Mouse (Mus musculus) CH12.LX (cell line): ENCODE measurements around the gene Uvssa. TPM values are rescaled to one million over a fixed set of nuclear protein-coding genes. Genes with fewer than 3 reads are reported as not detected.

Experiments used
- DNase-seq: peaks from one replicate; pipeline ENCODE4 v3.0.0-alpha.2; 2013; ENCODE audit errors: extremely low read depth
- H3K27ac ChIP-seq: 2 replicates; pipeline ENCODE4 v1.5.1; 2012; ENCODE audit warnings: low read depth, mild to moderate bottlenecking, control low read depth, moderate library complexity; ENCODE audit not compliant: insufficient read depth
- H3K27me3 ChIP-seq: replicated peaks from 2 replicates; pipeline ENCODE3; 2012; ENCODE audit warnings: inconsistent platforms
- H3K36me3 ChIP-seq, 2 experiments: replicated peaks in 1 of 2; 2 replicates each; pipeline versions ENCODE3 to v1.6.1; 2012; ENCODE audit warnings: inconsistent platforms in 1 of 2, low read length in 1 of 2, mild to moderate bottlenecking in 1 of 2, mixed read lengths in 1 of 2, moderate library complexity in 1 of 2; ENCODE audit not compliant: control insufficient read depth in 1 of 2, insufficient read depth in 1 of 2
- H3K4me1 ChIP-seq, 2 experiments: 2 replicates each; pipeline ENCODE4 v1.6.1; 2012; ENCODE audit warnings: inconsistent platforms in 1 of 2, moderate library complexity in 1 of 2; ENCODE audit not compliant: insufficient read depth in 2 of 2, control insufficient read depth in 1 of 2
- H3K4me2 ChIP-seq: 2 replicates; pipeline ENCODE4 v1.6.1; 2012; ENCODE audit warnings: low read depth, mild to moderate bottlenecking, control low read depth; ENCODE audit not compliant: poor library complexity, insufficient read depth, severe bottlenecking
- H3K4me3 ChIP-seq, 3 experiments: fragments of 150-350 bp in 1 of 3; sonication (generic) in 1 of 3; replicated peaks in 1 of 3; 2 replicates each; pipeline versions ENCODE3 to v1.5.1; 2011 to 2012; ENCODE audit warnings: low read depth in 2 of 3, low read length in 2 of 3, mild to moderate bottlenecking in 2 of 3, moderate library complexity in 2 of 3, control low read depth in 1 of 3, improper control_type of control experiment in 1 of 3, inconsistent platforms in 1 of 3, mixed read lengths in 1 of 3; ENCODE audit not compliant: poor library complexity in 1 of 3
- H3K79me2 ChIP-seq: replicated peaks from 2 replicates; pipeline ENCODE4 v1.6.1; 2012; ENCODE audit warnings: mild to moderate bottlenecking, moderate library complexity; ENCODE audit not compliant: control insufficient read depth, poor library complexity, insufficient read depth, severe bottlenecking; ENCODE audit errors: extremely low read depth
- H3K9ac ChIP-seq: 2 replicates; pipeline ENCODE4 v1.6.1; 2012; ENCODE audit warnings: low read depth, mild to moderate bottlenecking, control low read depth, moderate library complexity; ENCODE audit not compliant: insufficient read depth
- H3K9me3 ChIP-seq: replicated peaks from 2 replicates; pipeline ENCODE3; 2012; ENCODE audit warnings: low read length, inconsistent platforms, mixed read lengths
- CHD1 ChIP-seq: IDR thresholded peaks from 2 replicates; pipeline ENCODE4 v1.6.1; 2012; ENCODE audit warnings: low read depth, low read length, improper control_type of control experiment, inconsistent platforms
- CTCF ChIP-seq, 2 experiments: IDR thresholded peaks in 1 of 2; conservative IDR thresholded peaks in 1 of 2; 2 replicates each; pipeline ENCODE4 v1.5.1; 2011 to 2012; ENCODE audit warnings: low read depth in 2 of 2, low read length in 2 of 2, improper control_type of control experiment in 1 of 2, inconsistent platforms in 1 of 2, mild to moderate bottlenecking in 1 of 2, moderate library complexity in 1 of 2
- ETS1 ChIP-seq: conservative IDR thresholded peaks from 2 replicates; pipeline ENCODE4 v1.6.1; 2012; ENCODE audit warnings: low read depth, mild to moderate bottlenecking, inconsistent platforms, low read length, improper control_type of control experiment, moderate library complexity
- HCFC1 ChIP-seq: IDR thresholded peaks from 2 replicates; pipeline ENCODE4 v1.6.1; 2012; ENCODE audit warnings: low read depth, mild to moderate bottlenecking, inconsistent platforms, low read length, improper control_type of control experiment
- IRF4 ChIP-seq: IDR thresholded peaks from 2 replicates; pipeline ENCODE4 v1.6.1; 2014; ENCODE audit warnings: low read depth, mild to moderate bottlenecking, inconsistent platforms, low read length, improper control_type of control experiment
- JUND ChIP-seq: conservative IDR thresholded peaks from 2 replicates; pipeline ENCODE4 v1.6.1; 2011; ENCODE audit warnings: low read depth, low read length, improper control_type of control experiment
- MAX ChIP-seq: IDR thresholded peaks from 2 replicates; pipeline ENCODE4 v1.6.1; 2011; ENCODE audit warnings: low read length, improper control_type of control experiment
- MAZ ChIP-seq: IDR thresholded peaks from 2 replicates; pipeline ENCODE4 v1.6.1; 2012; ENCODE audit warnings: low read depth, mild to moderate bottlenecking, inconsistent platforms, low read length, improper control_type of control experiment, moderate library complexity
- MXI1 ChIP-seq: IDR thresholded peaks from 2 replicates; pipeline ENCODE4 v1.6.1; 2011; ENCODE audit warnings: mild to moderate bottlenecking, low read depth, low read length, improper control_type of control experiment
- MYC ChIP-seq: IDR thresholded peaks from 2 replicates; pipeline ENCODE4 v1.6.1; 2011; ENCODE audit warnings: low read depth, mild to moderate bottlenecking, improper control_type of control experiment, low read length
- PAX5 ChIP-seq: IDR thresholded peaks from 2 replicates; pipeline ENCODE4 v1.6.1; 2012; ENCODE audit warnings: low read length, inconsistent platforms, mixed read lengths
- POLR2AphosphoS2 ChIP-seq: IDR thresholded peaks from 2 replicates; pipeline ENCODE4 v1.6.1; 2011; ENCODE audit warnings: low read depth, low read length, improper control_type of control experiment
- SIN3A ChIP-seq: IDR thresholded peaks from 2 replicates; pipeline ENCODE4 v1.6.1; 2012; ENCODE audit warnings: low read length, improper control_type of control experiment, inconsistent platforms
- SMC3 ChIP-seq: IDR thresholded peaks from 2 replicates; pipeline ENCODE4 v1.6.1; 2011; ENCODE audit warnings: low read depth, low read length, improper control_type of control experiment
- TCF12 ChIP-seq: IDR thresholded peaks from 2 replicates; pipeline ENCODE4 v1.6.1; 2014; ENCODE audit warnings: low read depth, mild to moderate bottlenecking, inconsistent platforms, low read length, improper control_type of control experiment
- UBTF ChIP-seq: IDR thresholded peaks from 2 replicates; pipeline ENCODE4 v1.6.1; 2012; ENCODE audit warnings: low read depth, mild to moderate bottlenecking, inconsistent platforms, low read length, improper control_type of control experiment, moderate library complexity
- ZC3H11A ChIP-seq: IDR thresholded peaks from 2 replicates; pipeline ENCODE4 v1.6.1; 2012; ENCODE audit warnings: low read depth, mild to moderate bottlenecking, inconsistent platforms, low read length, improper control_type of control experiment
- dilution Hi-C: fragments of 300-500 bp; cut with MboI; formaldehyde crosslinking; loops from 2 replicates; pipeline ENCODE4 v1.14.3; 2020; ENCODE audit warnings: low sequenced_read_pairs; ENCODE audit not compliant: extremely low pct_unique_long_range_greater_than_20kb, extremely low pct_ligation_motif_present
- in situ Hi-C: fragments of 300-500 bp; cut with MboI; formaldehyde crosslinking; loops from 3 replicates; pipeline ENCODE4 v1.14.3; 2019; ENCODE audit warnings: low sequenced_read_pairs, low pct_ligation_motif_present, low pct_unique_long_range_greater_than_20kb, mixed read lengths
- polyA plus RNA-seq: library from polyadenylated mRNA; unstranded; fragments of >175 nt; gene quantifications from 2 replicates; pipeline ENCODE4 v1.2.1, GENCODE M21; 2012; ENCODE audit warnings: low read depth; ENCODE audit not compliant: insufficient read length
- total RNA-seq, 2 experiments: library from RNA; depleted of rRNA; stranded (reverse); fragments of 300-350 nt in 1 of 2; fragments of >200 nt in 1 of 2; gene quantifications; 2 replicates each; pipeline ENCODE4 v1.2.3; 2012 to 2014

The Uvssa gene
- total and polyA plus RNA-seq, 3 experiments = 2.6 to 5.8 (median 2.9) TPM

DNA sequence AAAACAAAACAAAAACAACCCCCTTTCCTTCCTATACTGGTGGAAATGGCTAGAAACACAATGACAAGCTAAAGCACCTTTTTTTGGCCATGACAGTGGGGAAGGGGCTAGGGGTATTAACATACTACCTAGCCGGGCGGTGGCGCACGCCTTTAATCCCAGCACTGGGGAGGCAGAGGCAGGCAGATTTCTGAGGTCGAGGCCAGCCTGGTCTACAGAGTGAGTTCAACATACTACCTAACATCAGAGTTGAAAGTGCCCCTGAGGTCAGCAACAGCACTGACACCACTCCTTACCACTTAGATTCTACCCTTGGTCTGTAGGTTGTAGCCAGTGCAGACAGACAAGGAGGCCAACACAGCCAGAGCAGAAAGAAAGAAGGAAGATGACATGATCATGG is 29.1 kb upstream of the Uvssa start:
- no peak overlapping the region for H3K4me2 ChIP-seq
- H3K36me3 ChIP-seq = peaks cover 0 to 23% of the 10 kb centered on the region in 2 experiments
- no peaks in the 10 kb centered on the region for H3K27me3 ChIP-seq
- H3K79me2 ChIP-seq = peaks cover 56% of the 10 kb centered on the region
- H3K4me1 ChIP-seq = peaks cover 31 to 82% of the 10 kb centered on the region in 2 experiments
- H3K4me3 ChIP-seq = no peak overlapping the region
- dilution Hi-C loops = no loop called here
- H3K27ac ChIP-seq = no peak overlapping the region
- DNase-seq = no peak
- TF ChIP-seq MAX = no peak
- TF ChIP-seq JUND = no peak
- no peak for TF ChIP-seq MXI1
- H3K9me3 ChIP-seq = no peaks in the 10 kb centered on the region
- in situ Hi-C loops = no loop called here
- no peak overlapping the region for H3K9ac ChIP-seq

GRCm38 (mm10) chr5:33349706-33350105 is 28.6 kb upstream of the Uvssa start:
- Histone ChIP-seq H3K4me2 (no peak overlapping the region), H3K4me1 (peaks cover 33 to 87% of the 10 kb centered on the region in 2 experiments), H3K79me2 (peaks cover 54% of the 10 kb centered on the region), H3K4me3 (no peak overlapping the region), H3K27me3 (no peaks in the 10 kb centered on the region), H3K27ac (no peak overlapping the region), H3K9me3 (no peaks in the 10 kb centered on the region), H3K9ac (no peak overlapping the region), H3K36me3 (peaks cover 0 to 18% of the 10 kb centered on the region in 2 experiments)
- no peak for TF ChIP-seq UBTF
- no peak for TF ChIP-seq POLR2AphosphoS2
- no peak for TF ChIP-seq IRF4
- TF ChIP-seq TCF12 = no peak
- TF ChIP-seq CTCF (conservative IDR thresholded peaks at IDR 0.05 in 1 of 2, IDR thresholded peaks at IDR 0.05 in 1 of 2; ENCODE audit: low read depth in 2 of 2, low read length in 2 of 2) = no peak
- TF ChIP-seq MYC = no peak
- TF ChIP-seq JUND = no peak
- TF ChIP-seq CHD1 = no peak
- TF ChIP-seq ETS1 = no peak
- TF ChIP-seq MAZ = no peak
- no peak for TF ChIP-seq PAX5
- TF ChIP-seq MAX = no peak
- TF ChIP-seq SMC3 = no peak
- no peak for TF ChIP-seq SIN3A
- TF ChIP-seq HCFC1 = no peak
- no peak for TF ChIP-seq ZC3H11A
- in situ Hi-C loops = no loop called here
- no peak for DNase-seq
- dilution Hi-C loops = no loop called here
